Mouse (Mus musculus): ENCODE results near the gene Ctu1.
"Not testable (repeated sequence)": the region's sequence is repeated elsewhere in the genome, so short reads cannot be mapped to it uniquely, and the experiment has no call there.

The Ctu1 gene

DNA sequence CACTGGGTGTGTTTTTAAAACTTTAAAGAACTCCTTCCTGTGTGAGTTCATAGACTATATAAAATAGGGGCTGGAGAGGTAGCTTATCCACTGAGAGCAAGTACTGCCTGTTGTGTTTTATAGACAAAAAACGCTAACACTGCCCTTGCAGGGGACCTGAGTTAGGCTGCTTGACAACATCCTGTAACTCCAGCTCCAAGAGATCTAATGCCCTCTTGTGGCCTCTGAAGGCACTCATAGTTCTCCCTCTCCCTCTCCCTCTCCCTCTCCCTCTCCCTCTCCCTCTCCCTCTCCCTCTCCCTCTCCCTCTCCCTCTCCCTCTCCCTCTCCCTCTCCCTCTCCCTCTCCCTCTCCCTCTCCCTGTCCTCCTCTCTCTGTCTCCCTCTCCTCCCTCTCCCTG is 10.7 kb downstream of the Ctu1 start:
- DNase-seq: not testable (repeated sequence)

DNA sequence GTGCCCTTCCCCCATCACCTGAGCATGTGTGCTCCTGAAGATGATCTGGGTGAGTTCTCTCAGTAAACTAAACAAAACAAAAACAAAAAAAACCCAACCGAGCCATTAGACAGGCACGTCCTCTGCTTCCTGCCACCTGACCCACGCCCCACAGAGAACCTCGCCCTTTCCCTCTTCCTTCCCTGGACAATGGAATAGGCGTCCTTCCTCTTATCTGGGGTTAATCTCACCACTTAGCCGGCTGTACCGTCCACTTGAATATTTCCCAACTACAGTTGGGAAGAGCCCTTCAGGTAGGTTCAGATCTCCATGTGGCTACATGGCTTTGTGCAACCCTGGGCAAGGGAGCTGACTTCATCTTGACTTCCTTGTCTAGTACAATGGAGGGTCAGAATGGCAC is 13.3 kb downstream of the Ctu1 start:
- no peak for DNase-seq

DNA sequence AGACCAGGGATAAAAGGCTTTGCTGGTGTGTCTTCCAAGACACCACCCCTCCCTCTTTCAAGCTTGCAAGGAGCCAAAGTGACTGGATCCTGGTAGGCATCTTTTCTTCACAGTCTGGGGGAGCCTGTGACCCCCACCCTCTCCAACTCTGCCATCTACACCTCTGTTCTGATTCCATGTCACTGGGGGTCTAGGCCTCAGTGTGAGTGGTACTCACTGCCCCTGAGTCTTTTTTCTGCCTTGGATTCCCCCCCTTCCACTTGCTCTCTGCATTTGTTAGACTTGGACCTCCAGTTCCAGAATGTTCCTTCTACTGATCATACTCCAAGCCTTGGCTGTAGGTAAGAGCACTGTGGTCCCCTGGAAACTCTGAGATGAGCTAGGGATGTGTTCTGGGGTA is 18.3 kb downstream of the Ctu1 start, which contains the start of gene Klk14:
Klk14 (plus strand) TSS at position 301 of the 400 bp plus-strand sequence.
- DNase-seq: no peak

DNA sequence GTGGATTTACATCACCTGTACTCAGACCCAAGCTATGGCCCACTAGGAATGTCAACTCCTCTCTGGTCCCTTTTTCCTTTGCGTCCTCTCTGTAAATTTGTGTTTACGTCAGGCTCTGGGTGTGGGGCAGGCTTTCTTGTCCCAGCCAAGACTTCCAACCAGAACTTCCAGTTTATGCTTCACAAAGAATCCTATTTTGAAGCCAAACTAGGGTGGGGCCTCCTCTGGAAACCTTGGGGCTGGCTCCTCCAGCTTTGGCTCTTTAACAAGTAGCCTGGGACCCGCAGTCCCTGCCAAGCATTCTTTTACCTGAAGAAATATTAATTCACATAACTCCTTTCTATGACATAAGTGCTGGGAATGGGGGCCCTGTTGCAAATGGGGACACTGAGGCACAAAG is 38.2 kb downstream of the Ctu1 start:
- DNase-seq: no peak

DNA sequence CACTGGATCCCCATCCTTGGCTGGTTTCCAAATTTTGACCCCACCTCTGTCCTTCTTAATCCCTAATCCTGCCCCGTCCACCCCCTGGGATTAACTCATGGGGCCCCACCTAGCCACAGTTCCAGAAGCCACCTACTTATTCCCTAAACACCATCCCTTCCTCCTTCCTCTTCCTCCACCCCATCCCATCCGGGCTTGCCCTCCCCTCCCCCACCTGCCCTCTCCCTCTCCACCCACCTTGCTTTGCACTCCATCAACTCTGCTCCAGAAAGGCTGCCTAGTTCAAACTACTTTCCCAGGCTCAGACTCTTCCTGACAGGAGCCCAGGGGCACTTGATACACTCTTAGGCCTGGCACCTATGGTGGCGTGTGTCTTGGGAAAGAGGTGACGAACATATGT is 40.5 kb downstream of the Ctu1 start, which contains the start of gene Klk13:
Klk13 (plus strand) TSS at position 301 of the 400 bp plus-strand sequence.
- DNase-seq: no peak

DNA sequence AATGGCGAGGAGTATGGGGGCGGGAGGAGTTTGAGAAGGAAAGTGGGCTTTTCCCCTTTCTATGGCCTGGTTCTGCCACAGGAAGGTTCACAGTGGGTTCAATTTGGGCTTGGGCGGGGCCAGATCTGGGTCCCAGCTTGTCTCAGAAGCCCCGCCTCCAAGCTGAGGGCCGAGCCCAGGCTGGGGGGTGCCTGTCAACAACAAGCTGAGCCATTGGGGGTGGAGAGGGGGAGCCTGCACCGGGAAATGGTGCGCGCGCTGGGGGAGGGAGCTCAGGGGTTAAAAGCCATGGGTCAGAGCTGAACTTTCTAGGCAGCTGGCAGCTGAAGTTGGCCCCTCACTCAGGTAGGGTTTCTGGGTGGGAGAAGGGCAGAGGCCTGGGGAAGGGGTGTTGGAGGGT is 41.1 kb downstream of the Ctu1 start:
- no peak for DNase-seq

DNA sequence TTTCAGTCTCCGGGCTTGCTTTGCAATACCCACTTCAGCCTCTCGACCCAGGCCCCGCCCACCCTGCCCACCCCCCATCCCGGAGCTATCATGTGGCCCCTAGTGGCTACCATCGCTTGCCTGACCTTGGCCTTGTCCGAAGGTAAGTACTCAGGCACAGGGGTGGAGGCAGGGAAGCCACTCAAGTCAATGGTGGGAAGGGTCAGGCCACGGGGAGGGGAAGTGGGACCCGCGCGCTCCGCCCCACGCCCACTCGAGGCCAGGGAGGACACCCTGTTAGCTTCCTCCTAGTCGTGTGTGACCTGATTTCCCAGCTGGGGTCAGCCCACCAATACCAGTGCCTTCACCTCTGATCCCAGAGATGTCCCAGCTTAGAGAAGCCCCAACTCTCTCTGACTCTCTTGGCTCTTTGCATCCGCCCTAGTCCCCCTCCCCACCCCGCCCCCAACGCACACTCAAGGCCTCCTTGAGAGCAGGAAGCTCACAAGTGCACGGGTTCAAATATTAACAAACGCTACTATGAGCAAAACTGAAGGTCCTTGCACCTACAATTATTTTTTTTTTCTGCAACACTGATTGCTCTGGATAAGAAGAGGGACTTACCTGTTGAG is 42.0 kb downstream of the Ctu1 start:
- no peak for DNase-seq
